In genomic region chr12:12186353-12186752, GRCm38 (mm10) we compare ENCODE assay signal across 22 mouse cellular contexts.
DNase-seq lines count a peak whose midpoint lies in the region; ATAC-seq and TF ChIP-seq lines count a peak whose summit lies in the region.
"Had no signal": no experiment of that assay in that cellular context is flagged by ENCODE, and none has a peak within 500 bp of the region (broad histone marks: within the 10 kb centered on the region; RNA-seq: fewer than 3 reads in every experiment).

No protein-coding gene starts in this region.

- TF ChIP-seq POLR2A in limb, embryonic 14.5 days (IDR thresholded peaks at IDR 0.05; ENCODE audit: borderline replicate concordance, extremely low read depth, insufficient read depth, insufficient read length): no peak
- TF ChIP-seq POLR2A in brain, embryonic 14.5 days (IDR thresholded peaks at IDR 0.05; ENCODE audit: borderline replicate concordance, extremely low read depth, insufficient read depth, insufficient read length, poor library complexity, severe bottlenecking): no peak

- no peak overlapping the region for H3K4me2 ChIP-seq in forebrain, postnatal 0 days (ENCODE audit: low read depth)
- H3K4me2 ChIP-seq in forebrain, embryonic 13.5 days: no peak overlapping the region
- H3K4me2 ChIP-seq in limb, embryonic 14.5 days (replicated peaks; ENCODE audit: low read depth, low read length, severe bottlenecking): no peak overlapping the region
- H3K4me2 ChIP-seq: embryonic facial prominence, embryonic 15.5 days; heart, embryonic 11.5 days; hindbrain, embryonic 12.5 days; hindbrain, embryonic 15.5 days had no signal

- H3K27ac ChIP-seq in forebrain, postnatal 0 days (ENCODE audit: low read depth, low read length): no peak overlapping the region; the same call in 1 of the 2 replicates
- no peak overlapping the region for H3K27ac ChIP-seq in forebrain, embryonic 13.5 days
- no peak overlapping the region for H3K27ac ChIP-seq in limb, embryonic 14.5 days (replicated peaks; ENCODE audit: low read depth, low read length)
- H3K27ac ChIP-seq in limb, embryonic 10.5 days: no peak overlapping the region
- H3K27ac ChIP-seq: embryonic facial prominence, embryonic 15.5 days; gastrocnemius, adult 2 months; hindbrain, embryonic 12.5 days; hindbrain, embryonic 15.5 days had no signal

- DNase-seq in forebrain, postnatal 0 days: peak; percentile 38
- peak; percentile 20 for DNase-seq in limb, embryonic 14.5 days (ENCODE audit: low spot score)
- DNase-seq in limb, embryonic 10.5 days (ENCODE audit: low spot score): no peak
- DNase-seq in brain, adult 2 months (ENCODE audit: low read depth, low spot score): peak; percentile 60
- DNase-seq in brain, embryonic 14.5 days (ENCODE audit: low read depth): peak; percentile 40
- DNase-seq: adrenal gland, adult 8-10 months; adrenal gland, postnatal 25 days; cerebellum, adult 11 months; cerebellum, adult 2 months; cerebellum, postnatal 10 days; cerebellum, postnatal 36 days; embryo, embryonic 11 days; gastrocnemius, adult 2 months; gastrocnemius, postnatal 14 days had no signal

- peaks cover 4% of the 10 kb centered on the region; the same call in 1 of the 2 replicates for H3K4me1 ChIP-seq in forebrain, postnatal 0 days (ENCODE audit: insufficient read depth)
- no peaks in the 10 kb centered on the region for H3K4me1 ChIP-seq in forebrain, embryonic 13.5 days
- H3K4me1 ChIP-seq in limb, embryonic 14.5 days (ENCODE audit: control insufficient read depth, insufficient read depth, low read length): no peaks in the 10 kb centered on the region
- no peaks in the 10 kb centered on the region for H3K4me1 ChIP-seq in limb, embryonic 10.5 days
- H3K4me1 ChIP-seq: embryonic facial prominence, embryonic 15.5 days; hindbrain, embryonic 12.5 days; hindbrain, embryonic 15.5 days had no signal

- no peak overlapping the region for H3K4me3 ChIP-seq in forebrain, postnatal 0 days (ENCODE audit: low read depth, low read length)
- no peak overlapping the region for H3K4me3 ChIP-seq in forebrain, embryonic 13.5 days
- no peak overlapping the region for H3K4me3 ChIP-seq in limb, embryonic 14.5 days (replicated peaks; ENCODE audit: low read length)
- H3K4me3 ChIP-seq in limb, embryonic 10.5 days: no peak overlapping the region
- H3K4me3 ChIP-seq: embryonic facial prominence, embryonic 15.5 days; gastrocnemius, adult 2 months; hindbrain, embryonic 12.5 days; hindbrain, embryonic 15.5 days had no signal

- TF ChIP-seq CTCF in forebrain, postnatal 0 days (IDR thresholded peaks at IDR 0.05; ENCODE audit: low read depth): no peak
- TF ChIP-seq CTCF in brain, embryonic 14.5 days (IDR thresholded peaks at IDR 0.05; ENCODE audit: borderline replicate concordance, extremely low read depth, insufficient read depth, insufficient read length): no peak

- no peaks in the 10 kb centered on the region for H3K9me3 ChIP-seq in forebrain, postnatal 0 days (ENCODE audit: low read length)
- H3K9me3 ChIP-seq in forebrain, embryonic 13.5 days (replicated peaks): no peaks in the 10 kb centered on the region
- no peaks in the 10 kb centered on the region for H3K9me3 ChIP-seq in limb, embryonic 14.5 days (ENCODE audit: control insufficient read depth, low read length)
- no peaks in the 10 kb centered on the region for H3K9me3 ChIP-seq in limb, embryonic 10.5 days (replicated peaks)
- H3K9me3 ChIP-seq: embryonic facial prominence, embryonic 15.5 days; hindbrain, embryonic 12.5 days; hindbrain, embryonic 15.5 days had no signal

- no peaks in the 10 kb centered on the region for H3K36me3 ChIP-seq in forebrain, postnatal 0 days (ENCODE audit: insufficient read depth)
- no peaks in the 10 kb centered on the region for H3K36me3 ChIP-seq in forebrain, embryonic 13.5 days (ENCODE audit: poor library complexity, severe bottlenecking)
- no peaks in the 10 kb centered on the region for H3K36me3 ChIP-seq in limb, embryonic 14.5 days (ENCODE audit: control insufficient read depth, insufficient read depth, low read length)
- H3K36me3 ChIP-seq in limb, embryonic 10.5 days: no peaks in the 10 kb centered on the region
- H3K36me3 ChIP-seq: embryonic facial prominence, embryonic 15.5 days; hindbrain, embryonic 12.5 days; hindbrain, embryonic 15.5 days had no signal

- H3K27me3 ChIP-seq in forebrain, postnatal 0 days (ENCODE audit: insufficient read depth, low read length): no peaks in the 10 kb centered on the region
- H3K27me3 ChIP-seq in forebrain, embryonic 13.5 days: no peaks in the 10 kb centered on the region
- H3K27me3 ChIP-seq in limb, embryonic 14.5 days (ENCODE audit: control insufficient read depth, insufficient read depth, low read length): no peaks in the 10 kb centered on the region
- no peaks in the 10 kb centered on the region for H3K27me3 ChIP-seq in limb, embryonic 10.5 days (ENCODE audit: low read depth, poor library complexity, severe bottlenecking)
- H3K27me3 ChIP-seq: embryonic facial prominence, embryonic 15.5 days; hindbrain, embryonic 12.5 days; hindbrain, embryonic 15.5 days had no signal

- 56% methylated on average over 2 of the region's 2 CpGs for WGBS in forebrain, postnatal 0 days
- 90% methylated on average over 2 of the region's 2 CpGs for WGBS in forebrain, embryonic 13.5 days
- 71% methylated on average over 2 of the region's 2 CpGs for WGBS in limb, embryonic 14.5 days
- WGBS in limb, embryonic 10.5 days: 94% methylated on average over 2 of the region's 2 CpGs

- no peak overlapping the region for H3K9ac ChIP-seq in forebrain, postnatal 0 days
- no peak overlapping the region for H3K9ac ChIP-seq in forebrain, embryonic 13.5 days
- H3K9ac ChIP-seq in limb, embryonic 14.5 days (ENCODE audit: low read depth, low read length, severe bottlenecking): no peak overlapping the region
- H3K9ac ChIP-seq: embryonic facial prominence, embryonic 15.5 days; hindbrain, embryonic 12.5 days; hindbrain, embryonic 15.5 days had no signal

- no peak for ATAC-seq in forebrain, postnatal 0 days
- no peak for ATAC-seq in forebrain, embryonic 13.5 days
- no peak for ATAC-seq in limb, embryonic 14.5 days (ENCODE audit: low FRiP score, low read depth)
- ATAC-seq: activated CD4-positive, CD25-positive, alpha-beta regulatory T cell, adult 4 months; CD4-positive, CD25-positive, alpha-beta regulatory T cell, adult 4 months; intestine, postnatal 0 days had no signal
